ENCODE assay signal across 13 mouse cellular contexts in the genomic region with DNA sequence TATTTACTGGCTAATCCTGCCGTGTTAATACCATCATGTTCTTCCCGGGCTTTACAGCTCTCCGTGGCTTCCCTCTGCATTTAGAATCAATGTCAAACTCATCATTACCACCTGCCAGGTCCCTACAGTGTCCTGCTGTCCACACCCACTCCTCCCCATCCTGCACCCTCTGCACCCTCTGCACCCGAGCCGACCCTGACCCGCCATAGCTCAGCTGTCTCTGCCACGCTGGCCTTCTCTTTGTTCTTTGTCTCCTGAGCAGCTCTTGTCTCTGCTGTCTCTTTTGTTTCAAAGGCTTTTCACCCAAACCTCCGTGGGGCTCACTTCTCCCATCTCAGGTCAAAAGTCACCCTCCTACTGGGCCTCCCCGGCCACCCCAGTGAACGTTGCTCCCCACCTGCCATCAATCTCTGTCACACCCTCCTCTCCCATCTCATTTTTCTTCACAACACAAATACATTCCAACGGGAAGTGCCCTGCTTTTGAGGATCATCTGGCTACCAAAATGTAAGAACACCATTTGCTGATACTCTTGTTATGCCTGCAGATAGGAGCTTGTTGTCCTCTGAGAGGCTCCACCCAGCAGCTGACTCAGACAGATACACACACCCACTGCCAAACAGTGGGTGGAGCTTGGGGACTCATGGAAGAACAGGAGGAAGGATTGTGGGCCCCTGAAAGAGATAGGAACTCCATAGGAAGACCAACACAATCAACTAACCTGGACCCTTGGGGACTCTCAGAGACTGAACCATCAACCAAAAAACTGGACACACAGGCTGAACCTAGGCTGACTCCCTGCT.
DNase-seq lines count a peak whose midpoint lies in the region; ATAC-seq lines count a peak whose summit lies in the region.
"Had no signal": no experiment of that assay in that cellular context is flagged by ENCODE, and none has a peak within 500 bp of the region (broad histone marks: within the 10 kb centered on the region; RNA-seq: fewer than 3 reads in every experiment).

No protein-coding gene starts in this region.

- ATAC-seq in forebrain, embryonic 14.5 days, result no peak

- intact Hi-C loops in heart, postnatal 25 days (cut with DNase I), result loop anchor here (5.0 to 10.0 kb wide), 2 partner anchors 170 to 378 kb away; no protein-coding TSS in a partner anchor

- no peaks in the 10 kb centered on the region for H3K9me3 ChIP-seq in heart, embryonic 10.5 days
- H3K9me3 ChIP-seq in forebrain, embryonic 14.5 days (replicated peaks; ENCODE audit: control insufficient read depth, low read length), result no peaks in the 10 kb centered on the region

- 35% methylated on average over 11 of the region's 11 CpGs for WGBS in heart, embryonic 10.5 days
- WGBS in forebrain, embryonic 14.5 days, result 24% methylated on average over 11 of the region's 11 CpGs

- H3K36me3 ChIP-seq in heart, embryonic 10.5 days, result no peaks in the 10 kb centered on the region
- no peaks in the 10 kb centered on the region for H3K36me3 ChIP-seq in forebrain, embryonic 14.5 days (ENCODE audit: control insufficient read depth, insufficient read depth, low read length)

- H3K9ac ChIP-seq in forebrain, embryonic 14.5 days (ENCODE audit: low read length), result no peak overlapping the region
- H3K9ac ChIP-seq: lung, embryonic 14.5 days had no signal

- no peak overlapping the region for H3K4me2 ChIP-seq in forebrain, embryonic 14.5 days (ENCODE audit: low read length)
- H3K4me2 ChIP-seq: lung, embryonic 14.5 days had no signal

- peak overlapping the region; percentile 32 for H3K27ac ChIP-seq in heart, embryonic 10.5 days
- peak overlapping the region; percentile 44 for H3K27ac ChIP-seq in forebrain, embryonic 14.5 days (ENCODE audit: low read depth, low read length)
- H3K27ac ChIP-seq: left cerebral cortex, adult 2 months had no signal

- peaks cover 65% of the 10 kb centered on the region for H3K4me1 ChIP-seq in heart, embryonic 10.5 days
- peaks cover 30% of the 10 kb centered on the region for H3K4me1 ChIP-seq in forebrain, embryonic 14.5 days (ENCODE audit: control insufficient read depth, insufficient read depth, low read length)

- DNase-seq in heart, embryonic 10.5 days (ENCODE audit: low spot score), result peak; percentile 75
- DNase-seq in heart, postnatal 25 days (ENCODE audit: low spot score), result no peak
- peak; percentile 40 for DNase-seq in 3T3-L1 (ENCODE audit: low read depth, low spot score)
- DNase-seq in forebrain, embryonic 14.5 days (ENCODE audit: low spot score), result no peak
- peak; percentile 59 for DNase-seq in mesoderm, embryonic 11.5 days (ENCODE audit: low read depth, low spot score)
- DNase-seq in urinary bladder, postnatal 4 days (ENCODE audit: low spot score in 2 of 2), result no peak
- no peak for DNase-seq in urinary bladder, adult 2 months (ENCODE audit: low spot score)
- no peak for DNase-seq in ovary, adult 18-20 months (ENCODE audit: low spot score)
- DNase-seq: B cell, adult 2 months; cerebellum, postnatal 36 days; kidney, adult 11 months; lung, embryonic 14.5 days had no signal

- H3K27me3 ChIP-seq in heart, embryonic 10.5 days (ENCODE audit: insufficient read depth, poor library complexity, severe bottlenecking), result no peaks in the 10 kb centered on the region
- no peaks in the 10 kb centered on the region for H3K27me3 ChIP-seq in forebrain, embryonic 14.5 days (replicated peaks; ENCODE audit: control insufficient read depth, insufficient read depth, low read length)

- no peak overlapping the region for H3K4me3 ChIP-seq in heart, embryonic 10.5 days
- no peak overlapping the region for H3K4me3 ChIP-seq in forebrain, embryonic 14.5 days (ENCODE audit: low read depth, low read length)
- H3K4me3 ChIP-seq: left cerebral cortex, adult 2 months had no signal

Comparison
In these comparisons a context has a peak if more than half of its experiments do, and no peak if none do; other contexts are left out.
1. DNase-seq: peak in heart, embryonic 10.5 days (single experiment), 3T3-L1 (single experiment) and mesoderm, embryonic 11.5 days (single experiment); none in heart, postnatal 25 days (single experiment), forebrain, embryonic 14.5 days (single experiment), urinary bladder, postnatal 4 days (0 of 2), urinary bladder, adult 2 months (single experiment) and ovary, adult 18-20 months (single experiment).